Mouse (Mus musculus) kidney, postnatal 0 days (tissue): ENCODE measurements around the gene Cds2. TPM values are rescaled to one million over a fixed set of nuclear protein-coding genes. Genes with fewer than 3 reads are reported as not detected.
"Not testable (repeated sequence)": the region's sequence is repeated elsewhere in the genome, so short reads cannot be mapped to it uniquely, and the experiment has no call there.

Experiments used
- ATAC-seq: fragments of 200-750 bp; cut with Nextera tagmentation; replicated peaks from 2 replicates; pipeline ENCODE4 v1.8.0; 2017; ENCODE audit warnings: low read depth, moderate number of reproducible peaks, moderate TSS enrichment, moderate library complexity; ENCODE audit not compliant: low FRiP score
- DNase-seq: peaks from one replicate; pipeline ENCODE4 v3.0.0-alpha.2; 2016; ENCODE audit warnings: low spot score
- H3K27ac ChIP-seq: fragments of 300-500 bp; sonication (generic); 2 replicates; pipeline ENCODE4 v1.5.1; 2014; ENCODE audit warnings: mild to moderate bottlenecking
- H3K27me3 ChIP-seq: fragments of 300-500 bp; sonication (generic); 2 replicates; pipeline ENCODE4 v1.6.1; 2014; ENCODE audit warnings: low read length, mixed read lengths; ENCODE audit not compliant: insufficient read depth
- H3K36me3 ChIP-seq: fragments of 300-500 bp; sonication (generic); 2 replicates; pipeline ENCODE4 v1.6.1; 2014; ENCODE audit warnings: low read length, mixed read lengths; ENCODE audit not compliant: insufficient read depth
- H3K4me1 ChIP-seq: fragments of 300-500 bp; sonication (generic); replicated peaks from 2 replicates; pipeline ENCODE4 v1.6.1; 2014; ENCODE audit warnings: antibody characterized with exemption, low read length, mixed read lengths; ENCODE audit not compliant: insufficient read depth
- H3K4me2 ChIP-seq: fragments of 300-500 bp; sonication (generic); 2 replicates; pipeline ENCODE4 v1.6.1; 2014; ENCODE audit warnings: mild to moderate bottlenecking, low read length, moderate library complexity, mixed read lengths
- H3K4me3 ChIP-seq: fragments of 300-500 bp; sonication (generic); replicated peaks from 2 replicates; pipeline ENCODE4 v1.5.1; 2014; ENCODE audit warnings: low read depth, low read length
- H3K9ac ChIP-seq: fragments of 300-500 bp; sonication (generic); 2 replicates; pipeline ENCODE4 v1.6.1; 2014; ENCODE audit warnings: low read depth, low read length
- H3K9me3 ChIP-seq: fragments of 300-500 bp; sonication (generic); replicated peaks from 2 replicates; pipeline ENCODE4 v1.6.1; 2016; ENCODE audit warnings: low read length, inconsistent platforms, mixed read lengths
- CTCF ChIP-seq: IDR thresholded peaks from 2 replicates; pipeline ENCODE4 v1.5.1; 2016; ENCODE audit warnings: antibody characterized with exemption, low read depth, mild to moderate bottlenecking, moderate library complexity
- WGBS: fragments of 180-500 bp; shearing (Covaris S2); extraction: QIAGEN DNeasy Blood & Tissue Kit; methylation state at CpG from one replicate; pipeline ENCODE4 v1.1.7; 2014; 5-methylcytosine and 5-hydroxymethylcytosine counted together
- polyA plus RNA-seq: library from polyadenylated mRNA; unstranded; fragments of >200 nt; fragmentation: Nextera tagmentation; extraction: Ambion mirVana; gene quantifications from 2 replicates; pipeline ENCODE4 v1.2.1, GENCODE M21; 2015

The Cds2 gene
- polyA plus RNA-seq, 1 experiment from 2014 or later, result 24.0 TPM

- no peak overlapping the region for H3K9ac ChIP-seq
- no peaks in the 10 kb centered on the region for H3K36me3 ChIP-seq
- H3K9me3 ChIP-seq, result no peaks in the 10 kb centered on the region
- WGBS, result 91% methylated on average over 10 of the region's 10 CpGs
- ATAC-seq (no peak), DNase-seq (no peak)
- no peak overlapping the region for H3K4me2 ChIP-seq
- no peak overlapping the region for H3K27ac ChIP-seq
- no peaks in the 10 kb centered on the region for H3K27me3 ChIP-seq
- no peak for TF ChIP-seq CTCF
- no peak overlapping the region for H3K4me3 ChIP-seq
- peaks cover 31% of the 10 kb centered on the region for H3K4me1 ChIP-seq
Observed at GRCm38 (mm10) chr2:132280518-132281120, 17.7 kb downstream of the Cds2 start.

DNA sequence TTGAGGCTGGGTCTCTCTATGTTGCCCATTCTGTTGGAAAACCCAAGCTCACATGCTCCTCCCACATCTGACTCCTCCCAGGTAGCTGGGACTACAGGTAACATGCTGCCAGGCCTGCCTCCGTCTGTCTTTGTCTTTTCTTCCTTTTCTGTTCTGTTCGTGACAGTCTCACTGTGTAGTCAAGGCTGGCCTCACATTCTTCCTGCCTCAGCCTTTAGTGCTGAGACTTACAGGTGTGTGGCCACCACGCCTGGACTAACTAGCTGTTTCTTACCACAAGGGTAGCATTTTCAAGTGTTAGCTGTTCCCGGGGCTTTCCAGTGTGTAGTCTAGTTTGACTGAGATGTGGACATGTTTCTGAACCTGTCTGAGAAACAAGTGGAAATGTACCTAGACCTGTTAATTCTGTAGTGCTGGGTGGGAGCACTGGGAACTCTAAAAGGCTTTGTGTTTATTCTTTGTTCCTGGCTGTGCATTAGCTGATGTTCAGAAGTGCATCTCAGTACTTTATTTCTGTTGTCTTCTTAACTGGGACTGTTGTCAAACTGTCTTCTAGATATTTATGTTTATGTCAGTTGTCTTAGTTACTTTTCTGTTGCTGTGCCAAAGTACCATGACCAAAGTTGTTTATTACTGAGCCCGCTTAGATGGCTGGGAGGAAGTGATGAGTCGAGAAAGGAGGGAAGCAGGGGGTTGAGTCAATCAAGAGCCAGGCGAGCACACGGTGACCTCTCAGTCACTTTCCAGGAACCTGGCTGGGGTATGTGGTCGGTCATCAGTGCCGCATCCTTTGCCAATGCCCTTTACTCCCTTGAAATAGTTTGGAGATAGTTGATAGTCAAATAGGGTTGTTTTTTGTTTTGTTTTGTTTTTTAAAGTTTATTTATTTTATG lies 18.9 kb downstream of the Cds2 start:
- no peak overlapping the region for H3K4me3 ChIP-seq
- WGBS, result 48% methylated on average over 10 of the region's 10 CpGs
- no peaks in the 10 kb centered on the region for H3K36me3 ChIP-seq
- peaks cover 31% of the 10 kb centered on the region for H3K4me1 ChIP-seq
- no peak for TF ChIP-seq CTCF
- ATAC-seq (no peak), DNase-seq (peak; percentile 52)
- peak overlapping the region; percentile 51; the same call in 1 of the 2 replicates for H3K27ac ChIP-seq
- H3K9ac ChIP-seq, result no peak overlapping the region
- no peak overlapping the region for H3K4me2 ChIP-seq
- no peaks in the 10 kb centered on the region for H3K27me3 ChIP-seq
- H3K9me3 ChIP-seq, result no peaks in the 10 kb centered on the region

GRCm38 (mm10) chr2:132282453-132283174 lies 19.7 kb downstream of the Cds2 start:
- TF ChIP-seq CTCF, result no peak
- ATAC-seq (no peak; the same call in 1 of the 2 replicates), DNase-seq (no peak)
- H3K36me3 ChIP-seq, result no peaks in the 10 kb centered on the region
- H3K27me3 ChIP-seq, result no peaks in the 10 kb centered on the region
- H3K9me3 ChIP-seq, result no peaks in the 10 kb centered on the region
- no peak overlapping the region for H3K9ac ChIP-seq
- peaks cover 31% of the 10 kb centered on the region for H3K4me1 ChIP-seq
- WGBS, result 44% methylated on average over 12 of the region's 12 CpGs
- no peak overlapping the region for H3K4me2 ChIP-seq
- H3K27ac ChIP-seq, result peak overlapping the region; percentile 72
- no peak overlapping the region for H3K4me3 ChIP-seq

GRCm38 (mm10) chr2:132283236-132284070 lies 20.5 kb downstream of the Cds2 start:
- no peak overlapping the region for H3K4me3 ChIP-seq
- no peak for DNase-seq
- 60% methylated on average over 15 of the region's 15 CpGs for WGBS
- no peaks in the 10 kb centered on the region for H3K36me3 ChIP-seq
- no peak for ATAC-seq
- H3K9ac ChIP-seq, result 0 out of 2 replicates have a peak overlapping the region, but pooled peaks have one; percentile 18
- H3K27me3 ChIP-seq, result no peaks in the 10 kb centered on the region
- H3K27ac ChIP-seq, result peak overlapping the region; percentile 72
- H3K4me2 ChIP-seq, result no peak overlapping the region
- TF ChIP-seq CTCF, result no peak
- H3K4me1 ChIP-seq, result peaks cover 29% of the 10 kb centered on the region
- no peaks in the 10 kb centered on the region for H3K9me3 ChIP-seq

GRCm38 (mm10) chr2:132284492-132285139 lies 21.7 kb downstream of the Cds2 start:
- TF ChIP-seq CTCF, result no peak
- no peaks in the 10 kb centered on the region for H3K27me3 ChIP-seq
- H3K36me3 ChIP-seq, result no peaks in the 10 kb centered on the region
- H3K4me1 ChIP-seq, result peaks cover 24% of the 10 kb centered on the region
- peak; percentile 76; the same call in 1 of the 2 replicates for ATAC-seq
- no peak overlapping the region for H3K9ac ChIP-seq
- 62% methylated on average over 12 of the region's 12 CpGs for WGBS
- no peak overlapping the region for H3K4me3 ChIP-seq
- DNase-seq, result peak; percentile 86
- H3K27ac ChIP-seq, result peak overlapping the region; percentile 72
- 0 out of 2 replicates have a peak overlapping the region, but pooled peaks have one; percentile 13 for H3K4me2 ChIP-seq
- no peaks in the 10 kb centered on the region for H3K9me3 ChIP-seq

DNA sequence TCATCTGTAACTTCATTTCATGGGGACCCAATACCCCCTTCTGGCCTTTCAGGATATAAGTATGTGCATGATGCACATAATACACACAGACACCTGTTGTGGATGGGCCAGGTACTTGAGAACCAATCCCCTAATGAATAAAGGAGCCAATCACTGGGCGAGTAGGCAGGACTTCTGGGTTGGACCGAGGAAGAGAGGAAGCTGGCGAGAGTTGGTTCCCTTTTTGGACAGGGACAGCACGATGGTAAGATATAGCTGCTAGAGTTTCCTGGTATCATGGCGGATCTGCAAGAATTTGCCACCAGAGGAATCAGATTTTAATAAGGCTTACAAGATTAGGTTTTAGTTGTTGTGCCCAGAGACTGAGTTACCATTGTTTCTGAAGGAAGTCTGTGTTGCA lies 22.8 kb downstream of the Cds2 start:
- not testable (repeated sequence) for H3K36me3 ChIP-seq, H3K9me3 ChIP-seq, DNase-seq, ATAC-seq, H3K4me3 ChIP-seq, H3K4me2 ChIP-seq, H3K9ac ChIP-seq, H3K27me3 ChIP-seq
- Histone ChIP-seq H3K4me1 (peaks cover 24% of the 10 kb centered on the region), H3K27ac (peak overlapping the region; percentile 72; the same call in 1 of the 2 replicates)
- 88% methylated on average over 5 of the region's 5 CpGs for WGBS
